Comparison of ENCODE assay signal across 22 mouse cellular contexts in the genomic region with DNA sequence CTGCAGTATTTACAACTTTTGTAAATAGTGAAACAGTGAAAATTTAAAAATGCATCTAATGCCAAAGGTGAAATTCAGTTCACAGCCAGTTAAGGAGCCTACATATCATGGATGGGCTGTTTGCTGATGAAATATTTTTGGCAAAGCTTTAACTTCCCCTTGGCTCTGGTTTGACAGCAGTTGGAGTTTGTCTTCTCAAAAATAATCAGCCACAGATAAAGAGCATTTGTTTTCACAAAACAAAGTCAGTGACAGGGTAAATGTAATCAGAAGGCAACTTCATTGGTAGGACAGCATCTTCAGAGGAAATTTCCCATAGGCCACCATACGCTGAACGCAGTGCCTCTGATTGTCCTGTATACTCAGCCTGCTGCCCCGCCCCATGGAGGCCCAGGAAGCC.
DNase-seq lines count a peak whose midpoint lies in the region; ATAC-seq and TF ChIP-seq lines count a peak whose summit lies in the region.
"Had no signal": no experiment of that assay in that cellular context is flagged by ENCODE, and none has a peak within 500 bp of the region (broad histone marks: within the 10 kb centered on the region; RNA-seq: fewer than 3 reads in every experiment).

No protein-coding gene starts in this region.

- H3K9me3 ChIP-seq in heart, embryonic 10.5 days: no peaks in the 10 kb centered on the region
- H3K9me3 ChIP-seq in liver, embryonic 11.5 days (ENCODE audit: control insufficient read depth, low read length): no peaks in the 10 kb centered on the region
- no peaks in the 10 kb centered on the region for H3K9me3 ChIP-seq in lung, postnatal 0 days (ENCODE audit: low read length)
- H3K9me3 ChIP-seq: embryonic facial prominence, embryonic 13.5 days; embryonic facial prominence, embryonic 15.5 days; forebrain, embryonic 10.5 days; forebrain, embryonic 12.5 days had no signal

- peak; percentile 58 for DNase-seq in heart, embryonic 10.5 days (ENCODE audit: low spot score)
- no peak for DNase-seq in heart, postnatal 36 days
- peak; percentile 57 for DNase-seq in liver, adult 2 months (ENCODE audit: extremely low read depth, low read depth, low spot score)
- no peak for DNase-seq in liver, embryonic 11.5 days (ENCODE audit: low spot score)
- DNase-seq in lung, postnatal 0 days (ENCODE audit: low spot score): peak; percentile 21
- no peak for DNase-seq in lung, postnatal 4 days
- DNase-seq: adrenal gland, adult 2 months; adrenal gland, postnatal 10 days; adrenal gland, postnatal 25 days; cerebellum, adult 11 months; cerebellum, adult 18-20 months; cerebellum, adult 8-10 months; cerebellum, adult 9-11 months; cerebellum, postnatal 14 days; cerebellum, postnatal 36 days; embryo, embryonic 11 days had no signal

- peaks cover 13% of the 10 kb centered on the region for H3K27me3 ChIP-seq in heart, embryonic 10.5 days (ENCODE audit: insufficient read depth, poor library complexity, severe bottlenecking)
- no peaks in the 10 kb centered on the region for H3K27me3 ChIP-seq in liver, adult 2 months (ENCODE audit: control insufficient read depth, insufficient read depth, low read length)
- H3K27me3 ChIP-seq in liver, embryonic 11.5 days (replicated peaks; ENCODE audit: control insufficient read depth, insufficient read depth, low read length): 0 out of 2 replicates have a peak, but pooled peaks cover 2% of the 10 kb centered on the region
- 0 out of 2 replicates have a peak, but pooled peaks cover 4% of the 10 kb centered on the region for H3K27me3 ChIP-seq in lung, postnatal 0 days (replicated peaks; ENCODE audit: insufficient read depth, low read length)
- H3K27me3 ChIP-seq: embryonic facial prominence, embryonic 13.5 days; embryonic facial prominence, embryonic 15.5 days had no signal

- TF ChIP-seq EP300 in lung, postnatal 0 days (IDR thresholded peaks at IDR 0.05): no peak

- WGBS in heart, embryonic 10.5 days: 88% methylated on average over 3 of the region's 3 CpGs
- WGBS in liver, adult 2 months: 76% methylated on average over 3 of the region's 3 CpGs
- 75% methylated on average over 3 of the region's 3 CpGs for WGBS in liver, embryonic 11.5 days
- WGBS in lung, postnatal 0 days: 65% methylated on average over 3 of the region's 3 CpGs

- H3K4me1 ChIP-seq in heart, embryonic 10.5 days: no peaks in the 10 kb centered on the region
- no peaks in the 10 kb centered on the region for H3K4me1 ChIP-seq in liver, adult 2 months (ENCODE audit: control insufficient read depth, insufficient read depth, low read length)
- H3K4me1 ChIP-seq in liver, embryonic 11.5 days (replicated peaks; ENCODE audit: control insufficient read depth, insufficient read depth, low read length): no peaks in the 10 kb centered on the region
- H3K4me1 ChIP-seq in lung, postnatal 0 days (ENCODE audit: insufficient read depth, low read depth, low read length): no peaks in the 10 kb centered on the region
- H3K4me1 ChIP-seq: embryonic facial prominence, embryonic 15.5 days; forebrain, embryonic 12.5 days had no signal

- H3K4me2 ChIP-seq in liver, embryonic 11.5 days: no peak overlapping the region
- H3K4me2 ChIP-seq in lung, postnatal 0 days (replicated peaks; ENCODE audit: low read depth, low read length): no peak overlapping the region
- H3K4me2 ChIP-seq: embryonic facial prominence, embryonic 13.5 days; embryonic facial prominence, embryonic 15.5 days; forebrain, embryonic 12.5 days had no signal

- ATAC-seq in liver, embryonic 11.5 days (replicated peaks; ENCODE audit: low FRiP score): no peak
- ATAC-seq in lung, postnatal 0 days: no peak
- ATAC-seq: forebrain, embryonic 14.5 days had no signal

- TF ChIP-seq POLR2A in liver, adult 2 months (IDR thresholded peaks at IDR 0.05; ENCODE audit: extremely low read depth, insufficient read depth, low read length): no peak

- no peaks in the 10 kb centered on the region for H3K36me3 ChIP-seq in heart, embryonic 10.5 days
- no peaks in the 10 kb centered on the region for H3K36me3 ChIP-seq in liver, adult 2 months (ENCODE audit: control insufficient read depth, insufficient read depth, low read length)
- no peaks in the 10 kb centered on the region for H3K36me3 ChIP-seq in liver, embryonic 11.5 days (ENCODE audit: control insufficient read depth, insufficient read depth, low read length)
- H3K36me3 ChIP-seq in lung, postnatal 0 days (ENCODE audit: insufficient read depth, low read length): no peaks in the 10 kb centered on the region
- H3K36me3 ChIP-seq: embryonic facial prominence, embryonic 13.5 days; embryonic facial prominence, embryonic 15.5 days; forebrain, embryonic 10.5 days; forebrain, embryonic 12.5 days had no signal

- intact Hi-C loops in heart, postnatal 36 days (cut with DNase I): no loop called here

- H3K79me2 ChIP-seq in liver, adult 2 months (ENCODE audit: control insufficient read depth, insufficient read depth, low read length): no peaks in the 10 kb centered on the region

- H3K9ac ChIP-seq in liver, adult 2 months (ENCODE audit: low read depth, low read length): no peak overlapping the region
- no peak overlapping the region for H3K9ac ChIP-seq in liver, embryonic 11.5 days (ENCODE audit: low read depth, low read length)
- no peak overlapping the region for H3K9ac ChIP-seq in lung, postnatal 0 days (replicated peaks; ENCODE audit: low read depth)
- H3K9ac ChIP-seq: embryonic facial prominence, embryonic 13.5 days; embryonic facial prominence, embryonic 15.5 days; forebrain, embryonic 12.5 days had no signal

- no peak overlapping the region for H3K27ac ChIP-seq in heart, embryonic 10.5 days
- H3K27ac ChIP-seq in liver, adult 2 months (replicated peaks; ENCODE audit: insufficient read depth, low read depth, low read length): no peak overlapping the region
- no peak overlapping the region for H3K27ac ChIP-seq in liver, embryonic 11.5 days (ENCODE audit: low read depth, low read length)
- H3K27ac ChIP-seq in lung, postnatal 0 days (ENCODE audit: low read length): no peak overlapping the region
- H3K27ac ChIP-seq: embryonic facial prominence, embryonic 13.5 days; embryonic facial prominence, embryonic 15.5 days; forebrain, embryonic 10.5 days; forebrain, embryonic 12.5 days had no signal

- no peak for TF ChIP-seq CTCF in liver, adult 2 months (IDR thresholded peaks at IDR 0.05; ENCODE audit: low read depth, low read length)
- no peak for TF ChIP-seq CTCF in lung, postnatal 0 days (IDR thresholded peaks at IDR 0.05)

- no peak overlapping the region for H3K4me3 ChIP-seq in heart, embryonic 10.5 days
- no peak overlapping the region for H3K4me3 ChIP-seq in liver, adult 2 months (ENCODE audit: insufficient read depth, low read depth, low read length)
- H3K4me3 ChIP-seq in liver, embryonic 11.5 days (ENCODE audit: low read depth, low read length): no peak overlapping the region
- H3K4me3 ChIP-seq in lung, postnatal 0 days (ENCODE audit: low read depth, low read length): no peak overlapping the region
- H3K4me3 ChIP-seq: embryonic facial prominence, embryonic 13.5 days; embryonic facial prominence, embryonic 15.5 days; erythroblast, embryonic 14.5 days; forebrain, embryonic 10.5 days; forebrain, embryonic 12.5 days had no signal

Comparison
In these comparisons a context has a peak if more than half of its experiments do, and no peak if none do; other contexts are left out.
1. DNase-seq: peak in heart, embryonic 10.5 days (single experiment), liver, adult 2 months (single experiment) and lung, postnatal 0 days (single experiment); none in heart, postnatal 36 days (0 of 2), liver, embryonic 11.5 days (single experiment) and lung, postnatal 4 days (0 of 2).